Mouse (Mus musculus) embryonic facial prominence, embryonic 11.5 days (tissue): ENCODE results near the gene 1700003E16Rik. TPM values are rescaled to one million over a fixed set of nuclear protein-coding genes. Genes with fewer than 3 reads are reported as not detected.

ENCODE experiments used
- ATAC-seq: fragments of 200-750 bp; cut with Nextera tagmentation; replicated peaks from 2 replicates; pipeline ENCODE4 v1.8.0; 2017; ENCODE audit warnings: low read depth; ENCODE audit not compliant: insufficient number of reproducible peaks, low FRiP score, low TSS enrichment
- DNase-seq: peaks from one replicate; pipeline ENCODE4 v3.0.0-alpha.2; 2015; ENCODE audit warnings: low spot score
- H3K27ac ChIP-seq: fragments of 300-500 bp; sonication (generic); replicated peaks from 2 replicates; pipeline ENCODE4 v1.5.1; 2014; ENCODE audit warnings: mild to moderate bottlenecking, low read depth, low read length, control low read depth
- H3K27me3 ChIP-seq: fragments of 300-500 bp; sonication (generic); 2 replicates; pipeline ENCODE4 v1.6.1; 2014; ENCODE audit warnings: mild to moderate bottlenecking, low read length, moderate library complexity, mixed read lengths; ENCODE audit not compliant: control insufficient read depth, insufficient read depth
- H3K36me3 ChIP-seq: fragments of 300-500 bp; sonication (generic); replicated peaks from 2 replicates; pipeline ENCODE4 v1.6.1; 2014; ENCODE audit warnings: low read depth, mild to moderate bottlenecking, low read length, moderate library complexity, mixed read lengths; ENCODE audit not compliant: control insufficient read depth, insufficient read depth
- H3K4me1 ChIP-seq: fragments of 300-500 bp; sonication (generic); 2 replicates; pipeline ENCODE4 v1.6.1; 2014; ENCODE audit warnings: low read length, mixed read lengths; ENCODE audit not compliant: control insufficient read depth, insufficient read depth
- H3K4me2 ChIP-seq: fragments of 300-500 bp; sonication (generic); 2 replicates; pipeline ENCODE4 v1.6.1; 2014; ENCODE audit warnings: low read depth, mild to moderate bottlenecking, control low read depth, low read length, moderate library complexity
- H3K4me3 ChIP-seq: fragments of 300-500 bp; sonication (generic); 2 replicates; pipeline ENCODE4 v1.5.1; 2014; ENCODE audit warnings: low read depth, low read length, control low read depth
- H3K9ac ChIP-seq: fragments of 300-500 bp; sonication (generic); replicated peaks from 2 replicates; pipeline ENCODE4 v1.6.1; 2014; ENCODE audit warnings: mild to moderate bottlenecking, control low read depth, low read length
- H3K9me3 ChIP-seq: fragments of 300-500 bp; sonication (generic); replicated peaks from 2 replicates; pipeline ENCODE4 v1.6.1; 2016; ENCODE audit warnings: mild to moderate bottlenecking, low read length, inconsistent platforms, mixed read lengths; ENCODE audit not compliant: control insufficient read depth
- WGBS: fragments of 180-500 bp; shearing (Covaris S2); extraction: QIAGEN DNeasy Blood & Tissue Kit; methylation state at CpG from one replicate; pipeline ENCODE4 v1.1.7; 2014; 5-methylcytosine and 5-hydroxymethylcytosine counted together
- polyA plus RNA-seq: library from polyadenylated mRNA; unstranded; fragments of >200 nt; fragmentation: Nextera tagmentation; extraction: Ambion mirVana; gene quantifications from 2 replicates; pipeline ENCODE4 v1.2.1, GENCODE M21; 2014

Gene 1700003E16Rik
- polyA plus RNA-seq, 1 experiment from 2014 or later = 0.97 TPM

GRCm38 (mm10) chr6:83179390-83180117 lies 23.4 kb downstream of the 1700003E16Rik start:
- Histone ChIP-seq H3K4me3 (peak overlapping the region; percentile 26), H3K36me3 (no peaks in the 10 kb centered on the region), H3K9ac (peak overlapping the region; percentile 37; the same call in 1 of the 2 replicates), H3K27ac (0 out of 2 replicates have a peak overlapping the region, but pooled peaks have one; percentile 13), H3K4me2 (peak overlapping the region; percentile 46), H3K4me1 (no peaks in the 10 kb centered on the region; the same call in 1 of the 2 replicates), H3K9me3 (no peaks in the 10 kb centered on the region), H3K27me3 (no peaks in the 10 kb centered on the region)
- peak; percentile 75 for DNase-seq
- peak; percentile 69 for ATAC-seq
- WGBS = 11% methylated on average over 12 of the region's 12 CpGs

- WGBS = 87% methylated on average over 6 of the region's 6 CpGs
- peaks cover 2% of the 10 kb centered on the region; the same call in 1 of the 2 replicates for H3K4me1 ChIP-seq
- no peak for DNase-seq
- ATAC-seq = no peak
- H3K27ac ChIP-seq = no peak overlapping the region
- H3K9me3 ChIP-seq = no peaks in the 10 kb centered on the region
- no peak overlapping the region for H3K9ac ChIP-seq
- H3K4me2 ChIP-seq = no peak overlapping the region
- H3K27me3 ChIP-seq = no peaks in the 10 kb centered on the region
- H3K36me3 ChIP-seq = no peaks in the 10 kb centered on the region
- H3K4me3 ChIP-seq = no peak overlapping the region
These were observed 24.4 kb downstream of the 1700003E16Rik start for GRCm38 (mm10) chr6:83180605-83181004.

- Histone ChIP-seq H3K9ac (no peak overlapping the region), H3K4me2 (no peak overlapping the region), H3K4me1 (peaks cover 6% of the 10 kb centered on the region; the same call in 1 of the 2 replicates), H3K36me3 (no peaks in the 10 kb centered on the region), H3K4me3 (no peak overlapping the region), H3K9me3 (no peaks in the 10 kb centered on the region), H3K27ac (no peak overlapping the region), H3K27me3 (no peaks in the 10 kb centered on the region)
- 91% methylated on average over 3 of the region's 3 CpGs for WGBS
- no peak for ATAC-seq
- DNase-seq = peak; percentile 26
These were observed 28.7 kb downstream of the 1700003E16Rik start for GRCm38 (mm10) chr6:83184858-83185435.

GRCm38 (mm10) chr6:83185895-83186861 lies 30.0 kb downstream of the 1700003E16Rik start:
- DNase-seq (peak; percentile 83), ATAC-seq (peak; percentile 83)
- Histone ChIP-seq H3K4me2 (peak overlapping the region; percentile 66), H3K27me3 (no peaks in the 10 kb centered on the region), H3K4me3 (peak overlapping the region; percentile 31), H3K9me3 (no peaks in the 10 kb centered on the region), H3K36me3 (peaks cover 7% of the 10 kb centered on the region), H3K27ac (peak overlapping the region; percentile 75), H3K4me1 (peaks cover 6% of the 10 kb centered on the region; the same call in 1 of the 2 replicates), H3K9ac (peak overlapping the region; percentile 48)
- 7% methylated on average over 25 of the region's 25 CpGs for WGBS

- no peaks in the 10 kb centered on the region for H3K27me3 ChIP-seq
- WGBS = 65% methylated on average over 2 of the region's 2 CpGs
- peaks cover 6% of the 10 kb centered on the region; the same call in 1 of the 2 replicates for H3K4me1 ChIP-seq
- peak overlapping the region; percentile 66; the same call in 1 of the 2 replicates for H3K4me2 ChIP-seq
- H3K27ac ChIP-seq = peak overlapping the region; percentile 75
- DNase-seq (no peak), ATAC-seq (peak; percentile 50)
- no peak overlapping the region for H3K4me3 ChIP-seq
- no peaks in the 10 kb centered on the region for H3K9me3 ChIP-seq
- H3K9ac ChIP-seq = no peak overlapping the region; the same call in 1 of the 2 replicates
- H3K36me3 ChIP-seq = peaks cover 8% of the 10 kb centered on the region
These were observed 30.7 kb downstream of the 1700003E16Rik start for GRCm38 (mm10) chr6:83186946-83187345.

- no peaks in the 10 kb centered on the region for H3K4me1 ChIP-seq
- H3K27ac ChIP-seq = no peak overlapping the region
- no peak overlapping the region for H3K9ac ChIP-seq
- ATAC-seq = no peak
- DNase-seq = no peak
- no peak overlapping the region for H3K4me3 ChIP-seq
- H3K4me2 ChIP-seq = no peak overlapping the region
- 87% methylated on average over 7 of the region's 7 CpGs for WGBS
- H3K27me3 ChIP-seq = no peaks in the 10 kb centered on the region
- H3K36me3 ChIP-seq = peaks cover 28% of the 10 kb centered on the region
- H3K9me3 ChIP-seq = no peaks in the 10 kb centered on the region
These were observed 37.4 kb downstream of the 1700003E16Rik start for GRCm38 (mm10) chr6:83193571-83193970.

- Histone ChIP-seq H3K4me2 (no peak overlapping the region), H3K4me3 (no peak overlapping the region), H3K9me3 (no peaks in the 10 kb centered on the region), H3K9ac (no peak overlapping the region), H3K27me3 (no peaks in the 10 kb centered on the region), H3K4me1 (no peaks in the 10 kb centered on the region), H3K27ac (no peak overlapping the region), H3K36me3 (peaks cover 17% of the 10 kb centered on the region)
- ATAC-seq (no peak), DNase-seq (peak; percentile 26)
- 39% methylated on average over 15 of the region's 15 CpGs for WGBS
These were observed 41.3 kb downstream of the 1700003E16Rik start for GRCm38 (mm10) chr6:83197345-83198004.
